Mouse (Mus musculus): ENCODE results near the gene Gm10031. TPM values are rescaled to one million over a fixed set of nuclear protein-coding genes. Genes with fewer than 3 reads are reported as not detected.

Gene Gm10031
- total and polyA plus RNA-seq, 2 experiments from 2014 or later = 0.54 to 29.5 TPM

GRCm38 (mm10) chr1:156572952-156573351 is 49.1 kb downstream of the Gm10031 start:
- Histone ChIP-seq H3K9me3 (ENCODE audit: low read length) (no peaks in the 10 kb centered on the region), H3K4me1 (ENCODE audit: insufficient read depth, low read length) (no peaks in the 10 kb centered on the region), H3K36me3 (ENCODE audit: insufficient read depth, low read length) (no peaks in the 10 kb centered on the region), H3K4me2 (ENCODE audit: low read depth, low read length, poor library complexity, severe bottlenecking) (no peak overlapping the region), H3K9ac (replicated peaks; ENCODE audit: low read length, poor library complexity, severe bottlenecking) (no peak overlapping the region), H3K27ac (ENCODE audit: low read depth, low read length) (0 out of 2 replicates have a peak overlapping the region, but pooled peaks have one; percentile 6), H3K27me3 (ENCODE audit: insufficient read depth, low read length) (no peaks in the 10 kb centered on the region), H3K4me3 (ENCODE audit: low read depth, low read length) (no peak overlapping the region)
- no peak for DNase-seq (ENCODE audit: low spot score)
- WGBS = 83% methylated on average over 4 of the region's 4 CpGs
- no peak for ATAC-seq (ENCODE audit: low FRiP score)
- no peak for TF ChIP-seq CTCF (IDR thresholded peaks at IDR 0.05)

Other genes with a start within 250 kb of the Gm10031 start
- 0.93 and 1.9 TPM in 2 replicates for gene Tdrd5, start 220.3 kb upstream of the Gm10031 start, total RNA-seq (2014; rRNA removed)
- 1.3 TPM in 2 replicates for gene Tdrd5, start 220.3 kb upstream of the Gm10031 start, polyA plus RNA-seq (2015; fragmentation: Nextera tagmentation; extraction: Ambion mirVana)
- 1.8 and 2.1 TPM in 2 replicates for gene Nphs2, start 213.3 kb upstream of the Gm10031 start, total RNA-seq (2014; rRNA removed)
- 0.68 and 0.90 TPM in 2 replicates for gene Nphs2, start 213.3 kb upstream of the Gm10031 start, polyA plus RNA-seq (2015; fragmentation: Nextera tagmentation; extraction: Ambion mirVana)
- gene Gm2000, start 158.0 kb upstream of the Gm10031 start, total RNA-seq (2014; rRNA removed) = 684 and 980 TPM in 2 replicates
- 414 and 466 TPM in 2 replicates for gene Gm2000, start 158.0 kb upstream of the Gm10031 start, polyA plus RNA-seq (2015; fragmentation: Nextera tagmentation; extraction: Ambion mirVana)
- gene Axdnd1, start 102.9 kb upstream of the Gm10031 start, total RNA-seq (2014; rRNA removed) = not detected in 2 replicates
- 0.11 and 0.56 TPM in 2 replicates for gene Axdnd1, start 102.9 kb upstream of the Gm10031 start, polyA plus RNA-seq (2015; fragmentation: Nextera tagmentation; extraction: Ambion mirVana)
- gene Soat1, start 49.7 kb upstream of the Gm10031 start, total RNA-seq (2014; rRNA removed) = 24.8 TPM in 2 replicates
- 10.3 and 11.8 TPM in 2 replicates for gene Soat1, start 49.7 kb upstream of the Gm10031 start, polyA plus RNA-seq (2015; fragmentation: Nextera tagmentation; extraction: Ambion mirVana)
- gene Abl2, start 34.8 kb downstream of the Gm10031 start, total RNA-seq (2014; rRNA removed) = 25.9 and 42.3 TPM in 2 replicates
- 4.2 and 4.7 TPM in 2 replicates for gene Abl2, start 34.8 kb downstream of the Gm10031 start, polyA plus RNA-seq (2015; fragmentation: Nextera tagmentation; extraction: Ambion mirVana)
- 2.6 and 3.3 TPM in 2 replicates for gene Tor3a, start 150.3 kb downstream of the Gm10031 start, total RNA-seq (2014; rRNA removed)
- 3.1 and 3.5 TPM in 2 replicates for gene Tor3a, start 150.3 kb downstream of the Gm10031 start, polyA plus RNA-seq (2015; fragmentation: Nextera tagmentation; extraction: Ambion mirVana)
- gene Fam20b, start 195.1 kb downstream of the Gm10031 start, total RNA-seq (2014; rRNA removed) = 69.9 and 74.3 TPM in 2 replicates
- gene Fam20b, start 195.1 kb downstream of the Gm10031 start, polyA plus RNA-seq (2015; fragmentation: Nextera tagmentation; extraction: Ambion mirVana) = 30.0 and 32.3 TPM in 2 replicates

All from midbrain, postnatal 0 days (tissue).